Mouse (Mus musculus): ENCODE measurements at regions not wholly inside any gene's neighbourhood (a gene's known extent, or its start where the extent isn't known, plus 50 kb on each side); places are given as distances from the start of the nearest gene placed in this dataset.

DNA sequence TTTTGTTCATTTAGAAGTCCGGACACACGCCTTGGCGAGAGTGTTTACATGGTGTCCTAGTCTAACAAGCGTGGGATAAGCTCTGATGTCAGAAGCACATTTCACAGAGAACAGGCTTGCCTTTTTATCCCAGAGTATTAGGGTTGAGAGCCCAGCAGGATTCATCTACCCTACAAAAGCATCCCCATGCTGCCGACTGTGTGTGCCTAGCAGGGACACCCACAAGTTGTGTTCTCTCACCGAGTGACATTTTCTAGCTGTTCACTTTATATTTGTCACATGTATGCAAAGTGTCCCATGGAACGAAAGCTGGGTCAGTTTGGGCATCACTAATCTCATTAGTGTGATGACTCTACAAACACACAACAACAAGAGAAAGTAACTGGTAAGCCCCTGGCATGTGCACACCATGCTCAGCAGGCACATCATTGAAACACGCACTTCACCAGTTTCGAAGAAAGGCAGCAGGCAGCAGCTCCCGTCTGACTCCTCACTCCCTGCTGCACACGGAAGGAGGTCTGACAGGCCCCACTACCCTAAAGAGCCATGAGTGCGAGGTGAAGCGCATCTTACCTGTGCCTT lies 539.8 kb upstream of the Adgrl2 start:
- TF ChIP-seq CTCF (IDR thresholded peaks at IDR 0.05) (no peak), POLR2A (IDR thresholded peaks at IDR 0.05; ENCODE audit: insufficient read depth, low read depth, low read length) (no peak)
